8 mouse cellular contexts compared by ENCODE assay signal in genomic region chrX:135796305-135797211, GRCm38 (mm10). TPM values are rescaled to one million over a fixed set of nuclear protein-coding genes. Genes with fewer than 3 reads are reported as not detected.
DNase-seq lines count a peak whose midpoint lies in the region; ATAC-seq and TF ChIP-seq lines count a peak whose summit lies in the region.
"Not testable (repeated sequence)": the region's sequence is repeated elsewhere in the genome, so short reads cannot be mapped to it uniquely, and the experiment has no call there.

No protein-coding gene starts in this region.

- H3K36me3 ChIP-seq in embryonic facial prominence, embryonic 13.5 days: peaks cover 21% of the 10 kb centered on the region
- H3K36me3 ChIP-seq in heart, embryonic 12.5 days: peaks cover 15% of the 10 kb centered on the region
- not testable (repeated sequence) for H3K36me3 ChIP-seq in kidney, adult 2 months (ENCODE audit: control insufficient read depth, insufficient read depth, low read length); liver, embryonic 13.5 days; stomach, embryonic 14.5 days (ENCODE audit: control insufficient read depth, insufficient read depth, low read length)
- peaks cover 23% of the 10 kb centered on the region for H3K36me3 ChIP-seq in midbrain, embryonic 14.5 days (ENCODE audit: control insufficient read depth, insufficient read depth, low read length)

- H3K4me3 ChIP-seq in embryonic facial prominence, embryonic 13.5 days: peak overlapping the region; percentile 60
- peak overlapping the region; percentile 69 for H3K4me3 ChIP-seq in heart, embryonic 12.5 days
- H3K4me3 ChIP-seq in kidney, adult 2 months (ENCODE audit: insufficient read depth, low read depth, low read length): peak overlapping the region; percentile 53
- H3K4me3 ChIP-seq in liver, embryonic 13.5 days (replicated peaks): peak overlapping the region; percentile 50
- peak overlapping the region; percentile 58 for H3K4me3 ChIP-seq in midbrain, embryonic 14.5 days (replicated peaks; ENCODE audit: low read depth, low read length)
- H3K4me3 ChIP-seq in stomach, embryonic 14.5 days (ENCODE audit: low read depth, low read length): peak overlapping the region; percentile 47

- H3K9ac ChIP-seq in embryonic facial prominence, embryonic 13.5 days: peak overlapping the region; percentile 77
- H3K9ac ChIP-seq in heart, embryonic 12.5 days: peak overlapping the region; percentile 72
- H3K9ac ChIP-seq in liver, embryonic 13.5 days: peak overlapping the region; percentile 58; the same call in 1 of the 2 replicates
- H3K9ac ChIP-seq in midbrain, embryonic 14.5 days (replicated peaks; ENCODE audit: low read length): peak overlapping the region; percentile 68
- H3K9ac ChIP-seq in stomach, embryonic 14.5 days (replicated peaks; ENCODE audit: low read depth, low read length): peak overlapping the region; percentile 30; the same call in 1 of the 2 replicates

- peak overlapping the region; percentile 60 for H3K4me2 ChIP-seq in embryonic facial prominence, embryonic 13.5 days
- H3K4me2 ChIP-seq in heart, embryonic 12.5 days: peak overlapping the region; percentile 72
- peak overlapping the region; percentile 58 for H3K4me2 ChIP-seq in liver, embryonic 13.5 days
- H3K4me2 ChIP-seq in midbrain, embryonic 14.5 days (ENCODE audit: low read length): peak overlapping the region; percentile 55
- peak overlapping the region; percentile 49 for H3K4me2 ChIP-seq in stomach, embryonic 14.5 days (replicated peaks; ENCODE audit: low read depth, low read length)

- ATAC-seq in cerebellum, adult (ENCODE audit: insufficient number of reproducible peaks, low FRiP score, low TSS enrichment): peak; percentile 41
- peak; percentile 69 for ATAC-seq in embryonic facial prominence, embryonic 13.5 days (ENCODE audit: insufficient number of reproducible peaks, insufficient read depth, low FRiP score, low TSS enrichment, low read depth)
- ATAC-seq in heart, embryonic 12.5 days (ENCODE audit: insufficient number of reproducible peaks, low FRiP score): peak; percentile 60
- peak; percentile 66 for ATAC-seq in liver, embryonic 13.5 days (ENCODE audit: low read depth)
- peak; percentile 47; the same call in 1 of the 2 replicates for ATAC-seq in midbrain, embryonic 14.5 days (ENCODE audit: low FRiP score, low TSS enrichment)
- ATAC-seq in stomach, embryonic 14.5 days (ENCODE audit: insufficient number of reproducible peaks, insufficient read depth, low FRiP score, low read depth): peak; percentile 72

- H3K27ac ChIP-seq in embryonic facial prominence, embryonic 13.5 days: peak overlapping the region; percentile 22; the same call in 1 of the 2 replicates
- not testable (repeated sequence) for H3K27ac ChIP-seq in heart, embryonic 12.5 days (ENCODE audit: poor library complexity, severe bottlenecking); kidney, adult 2 months (ENCODE audit: insufficient read depth, low read depth, low read length); liver, embryonic 13.5 days; stomach, embryonic 14.5 days (ENCODE audit: low read length)
- peak overlapping the region; percentile 80 for H3K27ac ChIP-seq in midbrain, embryonic 14.5 days (replicated peaks; ENCODE audit: low read depth, low read length)

- H3K4me1 ChIP-seq in embryonic facial prominence, embryonic 13.5 days; heart, embryonic 12.5 days (replicated peaks); kidney, adult 2 months (ENCODE audit: control insufficient read depth, insufficient read depth, low read length); liver, embryonic 13.5 days (replicated peaks); midbrain, embryonic 14.5 days (ENCODE audit: control insufficient read depth, insufficient read depth, low read length); stomach, embryonic 14.5 days (ENCODE audit: control insufficient read depth, insufficient read depth, low read length): not testable (repeated sequence)

- not testable (repeated sequence) for TF ChIP-seq CTCF in kidney, adult 2 months (conservative IDR thresholded peaks at IDR 0.05; ENCODE audit: insufficient read depth, insufficient read length, low read depth, low read length)

- WGBS in embryonic facial prominence, embryonic 13.5 days: 32% methylated on average over 24 of the region's 26 CpGs
- WGBS in heart, embryonic 12.5 days: 18% methylated on average over 26 of the region's 26 CpGs
- WGBS in kidney, adult 2 months: 0% methylated on average over 24 of the region's 26 CpGs
- 18% methylated on average over 26 of the region's 26 CpGs for WGBS in liver, embryonic 13.5 days (ENCODE audit: insufficient replicate concordance)
- 17% methylated on average over 25 of the region's 26 CpGs for WGBS in midbrain, embryonic 14.5 days
- 23% methylated on average over 24 of the region's 26 CpGs for WGBS in stomach, embryonic 14.5 days

- not testable (repeated sequence) for H3K27me3 ChIP-seq in embryonic facial prominence, embryonic 13.5 days; heart, embryonic 12.5 days (replicated peaks); kidney, adult 2 months (replicated peaks; ENCODE audit: control insufficient read depth, insufficient read depth, low read length); liver, embryonic 13.5 days; midbrain, embryonic 14.5 days (ENCODE audit: control insufficient read depth, insufficient read depth, low read length); stomach, embryonic 14.5 days (ENCODE audit: control insufficient read depth, insufficient read depth, low read length)

- peak; percentile 18 for DNase-seq in CD4-positive, CD25-positive, alpha-beta regulatory T cell, adult 2 months (ENCODE audit: low read depth, low spot score)
- DNase-seq in kidney, adult 2 months; liver, embryonic 13.5 days: not testable (repeated sequence)
- peak; percentile 27 for DNase-seq in midbrain, embryonic 14.5 days

- TF ChIP-seq POLR2A in kidney, adult 2 months (IDR thresholded peaks at IDR 0.05; ENCODE audit: low read depth, low read length): not testable (repeated sequence)

- H3K9me3 ChIP-seq in embryonic facial prominence, embryonic 13.5 days; heart, embryonic 12.5 days (replicated peaks); liver, embryonic 13.5 days (replicated peaks); midbrain, embryonic 14.5 days (ENCODE audit: control insufficient read depth, low read length); stomach, embryonic 14.5 days (ENCODE audit: control insufficient read depth, low read depth, low read length): not testable (repeated sequence)

RNA-seq across cellular contexts. Expression of gene Bhlhb9, which starts 0.8 kb away (rescaled TPM):
- polyA plus RNA-seq in embryonic facial prominence, embryonic 13.5 days (2015; fragmentation: Nextera tagmentation; extraction: Ambion mirVana): 66.0 and 67.2 TPM in 2 replicates
- 71.7 and 74.5 TPM in 2 replicates for polyA plus RNA-seq in heart, embryonic 12.5 days (2016; fragmentation: Nextera tagmentation; extraction: Ambion mirVana)
- polyA plus RNA-seq in kidney, adult 2 months (2012; rRNA removed): 2.2 and 3.3 TPM in 2 replicates
- 12.8 and 15.5 TPM in 2 replicates for polyA plus RNA-seq in liver, embryonic 13.5 days (2015; fragmentation: Nextera tagmentation; extraction: Ambion mirVana)
- 101 and 124 TPM in 2 replicates for polyA plus RNA-seq in midbrain, embryonic 14.5 days (2014; fragmentation: Nextera tagmentation; extraction: Ambion mirVana)
- polyA plus RNA-seq in stomach, embryonic 14.5 days (2014; fragmentation: Nextera tagmentation; extraction: Ambion mirVana): 46.6 and 51.1 TPM in 2 replicates

RNA-seq across cellular contexts. Expression of gene Gprasp2, which starts 42.3 kb away (rescaled TPM):
- 46.5 and 50.1 TPM in 2 replicates for polyA plus RNA-seq in embryonic facial prominence, embryonic 13.5 days (2015; fragmentation: Nextera tagmentation; extraction: Ambion mirVana)
- 23.1 and 23.9 TPM in 2 replicates for polyA plus RNA-seq in heart, embryonic 12.5 days (2016; fragmentation: Nextera tagmentation; extraction: Ambion mirVana)
- 1.3 and 1.7 TPM in 2 replicates for polyA plus RNA-seq in kidney, adult 2 months (2012; rRNA removed)
- polyA plus RNA-seq in liver, embryonic 13.5 days (2015; fragmentation: Nextera tagmentation; extraction: Ambion mirVana): 1.4 TPM in 2 replicates
- polyA plus RNA-seq in midbrain, embryonic 14.5 days (2014; fragmentation: Nextera tagmentation; extraction: Ambion mirVana): 134 and 181 TPM in 2 replicates
- polyA plus RNA-seq in stomach, embryonic 14.5 days (2014; fragmentation: Nextera tagmentation; extraction: Ambion mirVana): 26.6 and 29.1 TPM in 2 replicates

RNA-seq across cellular contexts. Expression of gene Armcx5, which starts 54.0 kb away (rescaled TPM):
- polyA plus RNA-seq in embryonic facial prominence, embryonic 13.5 days (2015; fragmentation: Nextera tagmentation; extraction: Ambion mirVana): 14.0 and 14.5 TPM in 2 replicates
- polyA plus RNA-seq in heart, embryonic 12.5 days (2016; fragmentation: Nextera tagmentation; extraction: Ambion mirVana): 9.8 and 9.9 TPM in 2 replicates
- 0.98 and 1.3 TPM in 2 replicates for polyA plus RNA-seq in kidney, adult 2 months (2012; rRNA removed)
- polyA plus RNA-seq in liver, embryonic 13.5 days (2015; fragmentation: Nextera tagmentation; extraction: Ambion mirVana): 3.5 and 3.8 TPM in 2 replicates
- 8.3 and 10.8 TPM in 2 replicates for polyA plus RNA-seq in midbrain, embryonic 14.5 days (2014; fragmentation: Nextera tagmentation; extraction: Ambion mirVana)
- 7.7 and 9.6 TPM in 2 replicates for polyA plus RNA-seq in stomach, embryonic 14.5 days (2014; fragmentation: Nextera tagmentation; extraction: Ambion mirVana)

RNA-seq across cellular contexts. Expression of gene Gprasp1, which starts 54.0 kb away (rescaled TPM):
- polyA plus RNA-seq in embryonic facial prominence, embryonic 13.5 days (2015; fragmentation: Nextera tagmentation; extraction: Ambion mirVana): 52.5 and 56.0 TPM in 2 replicates
- 48.5 and 48.7 TPM in 2 replicates for polyA plus RNA-seq in heart, embryonic 12.5 days (2016; fragmentation: Nextera tagmentation; extraction: Ambion mirVana)
- 11.5 and 11.7 TPM in 2 replicates for polyA plus RNA-seq in kidney, adult 2 months (2012; rRNA removed)
- 8.3 and 9.5 TPM in 2 replicates for polyA plus RNA-seq in liver, embryonic 13.5 days (2015; fragmentation: Nextera tagmentation; extraction: Ambion mirVana)
- polyA plus RNA-seq in midbrain, embryonic 14.5 days (2014; fragmentation: Nextera tagmentation; extraction: Ambion mirVana): 129 and 235 TPM in 2 replicates
- polyA plus RNA-seq in stomach, embryonic 14.5 days (2014; fragmentation: Nextera tagmentation; extraction: Ambion mirVana): 47.3 and 47.4 TPM in 2 replicates
